Mouse (Mus musculus) G1E (cell line): Measurements from ENCODE around the gene Dnah2.

Source experiments
- CTCF ChIP-seq: IDR thresholded peaks from 2 replicates; pipeline ENCODE4 v1.5.1; 2012; ENCODE audit warnings: low read depth, low read length, inconsistent platforms, mixed read lengths
- GATA1 ChIP-seq: IDR thresholded peaks from 2 replicates; pipeline ENCODE4 v1.6.1; 2012; ENCODE audit warnings: borderline replicate concordance, low read length, inconsistent platforms, mixed read lengths
- TAL1 ChIP-seq: conservative IDR thresholded peaks from 2 replicates; pipeline ENCODE4 v1.6.1; 2012; ENCODE audit warnings: low read depth, low read length, inconsistent platforms, mixed read lengths

- no peak for TF ChIP-seq CTCF
- TF ChIP-seq TAL1 = no peak
- no peak for TF ChIP-seq GATA1
Observed at GRCm38 (mm10) chr11:69452114-69452867, 96.6 kb downstream of the Dnah2 start.
